Mouse (Mus musculus): ENCODE data around the gene Gpr137c.

GRCm38 (mm10) chr14:45241613-45242012 lies 22.1 kb downstream of the Gpr137c start:
- TF ChIP-seq CTCF (IDR thresholded peaks at IDR 0.05; ENCODE audit: low read depth, low read length) (no peak), POLR2A (IDR thresholded peaks at IDR 0.05; ENCODE audit: insufficient read depth, low read length) (no peak), EP300 (IDR thresholded peaks at IDR 0.05; ENCODE audit: insufficient read depth, low read depth, low read length) (no peak)
